Mouse (Mus musculus) Muller cell, postnatal 12 days (primary cell): ENCODE results near the gene Rnf10.
"Not testable (repeated sequence)": the region's sequence is repeated elsewhere in the genome, so short reads cannot be mapped to it uniquely, and the experiment has no call there.

Experiments used
- DNase-seq: peaks from one replicate; pipeline ENCODE4 v3.0.0-alpha.2; 2015; ENCODE audit errors: inconsistent ontology term

Rnf10 gene

DNA sequence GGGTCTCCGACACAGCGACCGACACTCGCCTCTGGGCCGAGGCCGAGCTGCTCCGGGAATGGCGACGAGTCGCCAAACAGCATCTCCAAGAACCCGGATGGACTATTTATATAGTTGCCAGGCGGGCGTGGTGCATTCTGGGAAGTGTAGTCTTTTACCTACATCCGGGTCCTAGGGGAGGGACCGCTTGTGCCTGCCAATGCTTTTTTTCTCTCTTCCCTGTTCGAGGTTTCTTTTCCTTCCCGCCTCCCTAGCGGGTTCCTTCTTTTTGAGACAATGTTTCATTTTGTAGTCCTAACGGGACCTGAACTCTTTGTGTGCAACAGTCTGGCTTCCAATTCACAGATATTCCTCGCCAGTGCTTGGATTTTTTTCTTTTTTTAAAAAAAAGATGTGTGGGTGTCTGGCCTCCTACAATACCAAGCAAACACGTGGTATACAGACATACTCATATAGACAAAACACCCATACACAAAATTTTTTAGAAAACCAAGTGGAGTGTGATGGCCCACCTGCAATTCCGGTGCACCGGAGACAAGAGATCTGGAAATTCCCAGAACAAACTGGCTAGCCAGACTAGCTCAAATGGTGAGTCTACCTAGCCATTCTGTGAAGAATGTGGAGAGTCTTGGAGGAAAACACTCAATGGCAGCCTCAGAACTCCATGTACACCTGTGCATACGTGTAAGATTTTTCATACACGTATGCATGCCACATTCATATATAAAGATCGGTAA, at the start of gene Rnf10:
TSS of gene Rnf10 (minus strand) at position 87 of the 737 bp plus-strand sequence.
- peak; percentile 95 for DNase-seq

DNA sequence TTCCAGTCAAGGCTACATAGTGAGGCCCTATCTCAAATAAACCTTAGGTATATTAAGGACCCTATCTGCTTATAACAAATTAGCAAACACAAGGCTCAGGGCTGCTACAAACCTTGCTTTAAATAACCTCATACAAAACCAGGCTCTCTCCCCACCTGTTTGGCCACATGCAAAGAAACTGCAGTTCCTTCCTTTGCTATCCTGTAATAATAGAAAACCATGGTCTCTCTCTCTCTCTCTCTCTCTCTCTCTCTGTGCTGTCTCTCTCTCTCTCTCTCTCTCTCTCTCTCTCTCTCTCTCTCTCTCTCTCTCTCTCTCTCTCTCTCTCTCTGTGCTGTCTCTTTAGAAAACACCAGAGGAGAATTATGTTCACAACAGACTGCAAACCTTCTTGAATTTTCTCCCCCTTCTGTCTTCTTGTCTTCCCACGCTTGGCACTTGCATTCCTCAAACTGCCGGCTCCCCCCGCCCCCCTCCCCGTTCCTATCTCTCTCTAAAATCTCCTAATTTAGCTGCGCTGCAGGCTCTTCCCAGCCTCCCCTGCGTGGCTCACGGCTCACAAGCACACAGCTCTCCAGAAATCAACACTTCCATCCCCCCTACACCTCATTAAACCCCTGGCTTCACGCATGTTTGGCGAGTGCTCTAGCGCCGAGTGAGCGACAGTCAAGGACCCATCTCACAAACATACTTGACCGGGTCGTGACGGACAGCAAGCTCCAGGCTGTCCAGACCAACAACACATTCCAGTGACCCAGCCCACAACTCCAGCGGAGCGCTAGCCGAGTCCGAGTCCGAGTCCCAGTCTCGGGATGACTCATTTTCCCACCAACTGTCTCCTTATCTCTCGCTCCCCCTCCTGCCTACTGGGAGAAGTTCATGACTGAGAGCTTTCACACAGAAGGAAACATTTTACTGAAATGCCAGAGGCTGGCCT, 46.6 kb upstream of the Rnf10 start:
- peak; percentile 94 for DNase-seq

DNA sequence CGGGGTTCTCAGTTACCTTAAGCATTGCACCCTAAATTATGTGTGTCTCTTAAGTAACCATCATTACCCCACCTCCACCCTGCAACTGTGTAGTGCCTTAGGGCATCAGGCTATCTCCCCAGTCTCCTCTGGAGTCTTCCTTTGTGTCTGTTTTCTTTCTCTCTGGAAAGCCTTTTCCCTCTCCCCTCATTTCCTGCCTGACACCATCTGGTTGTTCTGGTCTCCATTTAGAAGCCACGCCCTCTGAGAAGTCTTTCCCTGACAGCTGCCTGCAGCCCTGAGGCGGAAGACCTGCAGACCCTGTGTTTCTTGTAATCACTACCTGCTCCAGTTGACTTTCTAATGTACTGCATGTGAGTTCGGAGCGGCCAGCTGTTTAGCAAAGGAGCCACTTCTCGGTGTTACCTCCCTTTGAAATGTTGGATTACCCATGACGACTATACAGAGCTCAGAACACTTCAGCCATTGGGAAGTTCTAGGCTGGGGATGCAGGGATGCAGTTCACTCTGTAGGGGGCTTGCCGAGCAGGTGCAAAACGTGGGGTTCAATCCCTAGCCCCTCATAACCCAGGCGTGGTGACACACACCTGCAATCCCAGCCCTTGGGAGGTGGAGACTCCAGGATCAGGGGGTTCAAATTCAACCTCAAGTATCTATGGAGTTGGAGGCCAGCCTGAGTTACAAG, 45.1 kb upstream of the Rnf10 start:
- DNase-seq = no peak

DNA sequence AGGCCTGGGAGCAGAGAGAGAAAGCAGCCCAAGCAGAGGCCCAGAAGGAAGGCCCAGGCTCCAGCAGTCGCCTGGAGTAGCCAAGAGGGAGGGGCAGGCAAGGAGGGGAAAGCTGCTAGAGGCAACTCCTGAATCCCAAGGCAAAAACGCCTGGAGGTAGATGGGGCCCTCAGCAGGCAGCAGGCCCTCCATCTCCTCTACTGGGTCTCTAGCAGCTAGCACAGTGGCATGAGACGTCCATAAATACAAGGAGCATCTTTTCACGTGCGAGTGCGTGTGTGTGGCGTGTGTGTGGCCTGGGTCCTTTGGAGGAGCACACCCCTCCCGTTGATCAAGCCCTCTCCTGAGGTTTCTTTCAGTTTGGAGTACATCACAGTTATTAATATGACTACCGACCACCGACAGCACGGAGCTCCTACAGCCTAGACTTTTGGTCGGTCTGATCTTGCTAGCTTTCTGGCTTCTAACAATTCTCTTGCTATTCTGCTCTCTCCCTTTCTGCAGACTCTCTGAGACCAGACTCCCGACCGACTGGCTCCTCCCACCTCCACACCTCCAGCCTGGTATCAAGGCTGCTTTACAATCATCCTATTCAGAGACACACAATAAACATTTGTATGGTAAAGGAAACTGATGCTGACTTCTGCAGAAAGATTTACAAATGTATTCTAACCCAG, 44.4 kb upstream of the Rnf10 start:
- DNase-seq = no peak

DNA sequence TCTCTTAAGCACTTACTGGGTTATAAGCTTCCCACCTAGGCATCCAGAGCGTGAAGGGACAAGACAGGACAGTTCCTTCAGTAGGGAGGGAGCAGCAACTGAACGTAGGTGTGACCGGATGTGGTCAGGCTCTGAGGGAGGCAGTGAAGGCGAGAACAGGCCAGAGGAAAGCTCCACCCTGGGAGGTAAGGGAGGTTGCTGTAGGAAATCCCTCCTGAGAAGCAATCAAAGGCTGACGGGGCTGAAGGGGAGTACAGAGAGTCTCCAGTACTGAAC, 40.9 kb upstream of the Rnf10 start:
- DNase-seq = no peak

- DNase-seq = no peak
These were observed 40.3 kb upstream of the Rnf10 start for GRCm38 (mm10) chr5:115312816-115313667.

GRCm38 (mm10) chr5:115312354-115312753, 39.7 kb upstream of the Rnf10 start:
- DNase-seq = no peak

GRCm38 (mm10) chr5:115302190-115302589, 29.5 kb upstream of the Rnf10 start:
- DNase-seq = not testable (repeated sequence)

GRCm38 (mm10) chr5:115301615-115302014, 28.9 kb upstream of the Rnf10 start:
- DNase-seq = no peak

DNA sequence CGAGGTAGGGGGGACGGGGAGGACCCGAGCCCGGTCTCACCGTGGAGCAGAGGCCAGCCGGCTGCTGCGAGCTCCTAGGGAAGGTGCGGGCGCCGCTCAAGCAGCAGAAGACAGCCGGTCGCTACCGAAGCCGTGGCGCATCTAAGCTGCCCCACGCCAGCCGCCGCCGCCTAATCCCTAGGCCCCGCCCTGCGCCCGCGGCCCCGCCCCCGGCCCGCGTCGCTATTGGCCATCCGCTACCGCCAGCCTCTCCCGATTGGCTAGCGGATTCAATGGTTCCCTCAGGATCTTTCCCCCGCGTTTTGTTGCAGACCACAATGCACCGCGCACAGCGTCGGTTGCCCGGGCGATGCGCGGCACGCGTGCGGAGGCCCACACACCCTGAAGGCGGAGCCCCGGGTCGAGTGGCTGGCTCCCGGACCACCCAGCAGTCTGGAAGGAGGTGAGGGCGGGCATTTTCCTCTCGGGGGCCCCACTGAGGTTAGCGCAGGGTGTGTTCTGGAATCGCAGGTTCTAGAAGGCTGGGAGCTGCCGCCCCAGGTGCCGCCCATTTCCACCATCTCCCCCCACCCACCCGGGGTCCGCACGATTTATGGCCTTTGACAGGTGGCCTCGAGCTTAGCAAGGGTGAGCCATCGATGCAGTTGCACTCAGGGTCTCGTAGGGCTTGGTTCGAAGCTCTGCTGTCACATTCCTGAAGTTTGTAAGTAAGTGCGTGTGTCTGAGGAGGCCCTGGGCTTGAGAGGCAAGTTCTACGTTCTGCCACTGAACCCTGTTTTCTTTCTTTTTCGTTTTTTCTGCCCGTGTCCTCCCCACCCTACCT, 28.3 kb upstream of the Rnf10 start, which contains the start of gene Dynll1:
TSS of gene Dynll1 (minus strand) at position 208 of the 823 bp plus-strand sequence.
- peak; percentile 98 for DNase-seq

GRCm38 (mm10) chr5:115300035-115300744, 27.5 kb upstream of the Rnf10 start:
- DNase-seq = peak; percentile 92

DNA sequence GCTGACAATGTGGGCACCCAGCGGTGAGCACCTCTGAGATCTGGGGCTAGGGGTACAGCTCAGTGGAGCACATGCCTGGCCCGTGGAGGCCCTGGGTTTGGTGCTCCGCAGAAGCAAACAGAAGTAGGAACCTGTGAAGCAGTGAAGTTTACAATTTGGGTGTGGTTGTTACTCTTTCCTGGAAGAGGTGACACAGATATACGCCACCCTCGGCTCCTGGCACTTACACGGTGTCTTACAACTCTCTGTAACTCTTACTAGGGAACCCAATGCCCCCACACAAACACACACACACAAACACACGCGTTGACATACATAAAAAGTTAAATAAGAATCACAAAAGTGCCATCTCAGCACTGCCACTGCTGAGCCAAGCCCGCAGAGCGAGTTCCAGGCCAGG, 23.6 kb upstream of the Rnf10 start:
- DNase-seq = no peak

GRCm38 (mm10) chr5:115294173-115294572, 21.5 kb upstream of the Rnf10 start:
- DNase-seq = no peak

GRCm38 (mm10) chr5:115284735-115285134, 12.0 kb upstream of the Rnf10 start:
- no peak for DNase-seq

DNA sequence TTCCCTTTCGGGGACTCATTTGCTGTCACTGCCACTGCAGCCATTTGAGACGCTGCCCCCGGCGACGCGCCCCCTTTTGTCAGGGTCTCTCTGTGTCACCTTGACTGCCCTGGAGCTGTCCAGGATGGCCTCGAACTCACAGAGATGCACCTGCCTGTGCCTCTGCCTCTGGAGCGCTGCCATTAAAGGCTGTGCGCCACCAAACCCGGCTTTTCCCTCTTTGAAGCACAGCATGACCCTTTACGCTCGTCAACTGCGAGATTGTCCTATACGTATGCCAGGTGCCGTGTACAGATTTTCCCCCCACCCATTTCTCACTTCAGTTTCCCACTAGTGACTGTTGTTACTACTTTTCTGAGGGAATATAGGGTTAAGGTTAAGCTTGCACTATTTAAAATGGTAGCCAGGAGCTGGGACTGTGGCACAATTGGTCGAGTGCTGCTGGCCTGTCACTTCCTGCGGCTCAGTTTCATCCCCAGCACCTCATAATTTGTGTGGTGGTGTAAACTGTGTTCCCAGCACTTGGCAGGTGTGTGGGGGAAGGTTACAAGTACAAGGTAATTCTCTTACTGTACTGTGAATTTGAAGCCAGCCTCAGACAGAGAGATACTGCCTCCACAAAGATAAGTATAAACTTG, 7.5 kb upstream of the Rnf10 start:
- no peak for DNase-seq

DNA sequence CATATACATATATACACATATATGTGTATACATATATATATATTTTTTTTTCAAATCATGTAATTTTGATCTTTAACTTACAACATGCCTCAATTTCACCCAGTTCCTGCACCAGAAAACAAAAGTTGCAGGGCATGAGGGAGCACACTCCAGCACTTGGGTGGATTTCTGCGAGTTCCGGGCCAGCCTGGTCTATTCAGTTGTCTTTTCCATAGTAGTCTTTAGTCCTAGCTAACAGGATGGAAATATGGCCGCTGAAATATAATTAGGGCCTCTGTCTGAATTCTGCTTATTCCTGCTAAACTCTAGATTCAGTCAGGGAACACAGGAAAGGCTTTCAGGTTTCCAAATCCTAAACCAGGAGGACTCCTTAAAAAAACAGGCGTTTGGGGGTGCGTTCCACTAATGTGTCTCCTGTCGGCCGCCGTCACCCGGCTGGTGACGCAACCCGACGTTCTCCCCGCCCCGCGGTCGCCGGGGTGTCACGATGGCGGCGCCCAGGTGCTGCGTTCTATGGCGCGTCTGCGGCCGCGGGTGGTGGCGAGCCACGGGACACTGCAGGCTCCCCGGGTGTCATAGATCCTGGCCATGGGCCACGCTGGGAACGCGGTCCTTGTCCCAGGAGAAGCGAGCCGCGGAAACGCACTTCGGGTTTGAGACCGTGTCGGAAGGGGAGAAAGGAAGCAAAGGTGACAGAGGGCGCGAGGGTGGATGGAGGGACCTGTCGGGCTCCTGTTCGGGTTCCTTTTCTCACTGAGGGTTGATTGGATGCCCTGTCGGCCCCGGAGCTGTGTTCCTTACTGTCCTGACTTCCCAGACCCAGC, 6.7 kb upstream of the Rnf10 start, which contains the start of gene Coq5:
TSS of gene Coq5 (plus strand) at position 441 of the 824 bp plus-strand sequence.
- peak; percentile 88 for DNase-seq

GRCm38 (mm10) chr5:115278785-115279184, 6.1 kb upstream of the Rnf10 start:
- DNase-seq = no peak

- no peak for DNase-seq
These were observed 5.4 kb upstream of the Rnf10 start for GRCm38 (mm10) chr5:115278053-115278452.
